Mouse (Mus musculus) midbrain, embryonic 11.5 days (tissue): ENCODE results near the gene Thrb. TPM values are rescaled to one million over a fixed set of nuclear protein-coding genes. Genes with fewer than 3 reads are reported as not detected.

Experiments used
- ATAC-seq: fragments of 200-750 bp; cut with Nextera tagmentation; 2 replicates; pipeline ENCODE4 v1.8.0; 2017; ENCODE audit warnings: moderate TSS enrichment, moderate library complexity; ENCODE audit not compliant: low FRiP score
- DNase-seq: peaks from one replicate; pipeline ENCODE4 v3.0.0; 2015; ENCODE audit warnings: low spot score; ENCODE audit errors: missing footprints
- H3K27ac ChIP-seq: fragments of 300-500 bp; sonication (generic); 2 replicates; pipeline ENCODE4 v1.5.1; 2014; ENCODE audit warnings: low read depth, low read length
- H3K27me3 ChIP-seq: fragments of 300-500 bp; sonication (generic); 2 replicates; pipeline ENCODE4 v1.6.1; 2014; ENCODE audit warnings: mild to moderate bottlenecking, low read length, moderate library complexity, mixed read lengths; ENCODE audit not compliant: control insufficient read depth, insufficient read depth
- H3K36me3 ChIP-seq: fragments of 300-500 bp; sonication (generic); 2 replicates; pipeline ENCODE4 v1.6.1; 2014; ENCODE audit warnings: mild to moderate bottlenecking, low read length, moderate library complexity, mixed read lengths; ENCODE audit not compliant: control insufficient read depth, insufficient read depth
- H3K4me1 ChIP-seq: fragments of 300-500 bp; sonication (generic); 2 replicates; pipeline ENCODE4 v1.6.1; 2014; ENCODE audit warnings: low read length; ENCODE audit not compliant: control insufficient read depth, insufficient read depth
- H3K4me2 ChIP-seq: fragments of 300-500 bp; sonication (generic); 2 replicates; pipeline ENCODE4 v1.6.1; 2014; ENCODE audit warnings: mild to moderate bottlenecking, moderate library complexity
- H3K4me3 ChIP-seq: fragments of 300-500 bp; sonication (generic); 2 replicates; pipeline ENCODE4 v1.5.1; 2014; ENCODE audit warnings: low read depth, low read length
- H3K9ac ChIP-seq: fragments of 300-500 bp; sonication (generic); 2 replicates; pipeline ENCODE4 v1.6.1; 2014; ENCODE audit warnings: low read length
- H3K9me3 ChIP-seq: fragments of 300-500 bp; sonication (generic); 2 replicates; pipeline ENCODE4 v1.6.1; 2016; ENCODE audit warnings: low read length; ENCODE audit not compliant: control insufficient read depth
- WGBS: fragments of 180-500 bp; shearing (Covaris S2); extraction: QIAGEN DNeasy Blood & Tissue Kit; methylation state at CpG from one replicate; pipeline ENCODE4 v1.1.7; 2014; 5-methylcytosine and 5-hydroxymethylcytosine counted together
- polyA plus RNA-seq: library from polyadenylated mRNA; unstranded; fragments of >200 nt; fragmentation: Nextera tagmentation; extraction: Ambion mirVana; gene quantifications from 2 replicates; pipeline ENCODE4 v1.2.1, GENCODE M21; 2014

Thrb gene
- polyA plus RNA-seq = 0.82 and 1.0 TPM in 2 replicates

- Histone ChIP-seq H3K9me3 (no peaks in the 10 kb centered on the region), H3K36me3 (no peaks in the 10 kb centered on the region), H3K4me2 (peak within 1 kb of the TSS; percentile 78), H3K4me3 (peak within 1 kb of the TSS; percentile 60), H3K4me1 (no peaks in the 10 kb centered on the region), H3K27me3 (peaks cover 5% of the 10 kb centered on the region; the same call in 1 of the 2 replicates), H3K9ac (peak within 1 kb of the TSS; percentile 66), H3K27ac (no peak within 1 kb of the TSS)
- no peak for ATAC-seq
- peak; percentile 93 for DNase-seq
- WGBS = 1% methylated on average over 23 of the region's 23 CpGs
Measured at GRCm38 (mm10) chr14:17659686-17660328, at the start of gene Thrb. Gene Thrb, plus strand, starts transcription at chr14:17660261.

- no peaks in the 10 kb centered on the region for H3K36me3 ChIP-seq
- H3K27me3 ChIP-seq = no peaks in the 10 kb centered on the region
- no peak overlapping the region for H3K4me3 ChIP-seq
- no peaks in the 10 kb centered on the region for H3K4me1 ChIP-seq
- WGBS = 78% methylated on average over 3 of the region's 3 CpGs
- no peak overlapping the region for H3K27ac ChIP-seq
- DNase-seq = no peak
- H3K9me3 ChIP-seq = no peaks in the 10 kb centered on the region
- no peak for ATAC-seq
- H3K4me2 ChIP-seq = no peak overlapping the region
- no peak overlapping the region for H3K9ac ChIP-seq
Measured at GRCm38 (mm10) chr14:17621671-17622070, 38.4 kb upstream of the Thrb start.

GRCm38 (mm10) chr14:17623936-17624335 lies 36.1 kb upstream of the Thrb start:
- Histone ChIP-seq H3K4me2 (no peak overlapping the region), H3K36me3 (no peaks in the 10 kb centered on the region), H3K27ac (no peak overlapping the region), H3K4me3 (no peak overlapping the region), H3K27me3 (no peaks in the 10 kb centered on the region), H3K4me1 (no peaks in the 10 kb centered on the region), H3K9me3 (no peaks in the 10 kb centered on the region), H3K9ac (no peak overlapping the region)
- DNase-seq = no peak
- no peak for ATAC-seq
- 69% methylated on average over 2 of the region's 2 CpGs for WGBS

GRCm38 (mm10) chr14:17629215-17629614 lies 30.8 kb upstream of the Thrb start:
- Histone ChIP-seq H3K4me3 (no peak overlapping the region), H3K36me3 (no peaks in the 10 kb centered on the region), H3K4me2 (no peak overlapping the region), H3K27ac (no peak overlapping the region), H3K9ac (no peak overlapping the region), H3K4me1 (no peaks in the 10 kb centered on the region), H3K27me3 (no peaks in the 10 kb centered on the region), H3K9me3 (no peaks in the 10 kb centered on the region)
- 70% methylated on average over 5 of the region's 5 CpGs for WGBS
- DNase-seq (no peak), ATAC-seq (no peak)

- H3K4me2 ChIP-seq = peak overlapping the region; percentile 29
- no peak overlapping the region for H3K27ac ChIP-seq
- no peaks in the 10 kb centered on the region for H3K27me3 ChIP-seq
- peak overlapping the region; percentile 9; the same call in 1 of the 2 replicates for H3K9ac ChIP-seq
- no peaks in the 10 kb centered on the region for H3K9me3 ChIP-seq
- H3K36me3 ChIP-seq = no peaks in the 10 kb centered on the region
- H3K4me3 ChIP-seq = peak overlapping the region; percentile 7; the same call in 1 of the 2 replicates
- H3K4me1 ChIP-seq = no peaks in the 10 kb centered on the region
- WGBS = 9% methylated on average over 19 of the region's 19 CpGs
- DNase-seq (no peak), ATAC-seq (peak; percentile 72)
Measured at GRCm38 (mm10) chr14:17632887-17633522, 27.1 kb upstream of the Thrb start.

- Histone ChIP-seq H3K27me3 (no peaks in the 10 kb centered on the region), H3K9ac (no peak overlapping the region), H3K9me3 (no peaks in the 10 kb centered on the region), H3K27ac (no peak overlapping the region), H3K4me1 (no peaks in the 10 kb centered on the region), H3K4me3 (no peak overlapping the region), H3K4me2 (no peak overlapping the region), H3K36me3 (no peaks in the 10 kb centered on the region)
- ATAC-seq = no peak
- 60% methylated on average over 3 of the region's 3 CpGs for WGBS
- DNase-seq = no peak
Measured at GRCm38 (mm10) chr14:17636971-17637370, 23.1 kb upstream of the Thrb start.

GRCm38 (mm10) chr14:17641770-17642169 lies 18.3 kb upstream of the Thrb start:
- Histone ChIP-seq H3K36me3 (no peaks in the 10 kb centered on the region), H3K9me3 (no peaks in the 10 kb centered on the region), H3K4me1 (no peaks in the 10 kb centered on the region), H3K27me3 (no peaks in the 10 kb centered on the region), H3K4me2 (no peak overlapping the region), H3K27ac (no peak overlapping the region), H3K9ac (no peak overlapping the region), H3K4me3 (no peak overlapping the region)
- ATAC-seq = no peak
- 79% methylated on average over 3 of the region's 3 CpGs for whole genome bisulfite sequencing
- no peak for DNase-seq

- Histone ChIP-seq H3K27ac (no peak overlapping the region), H3K36me3 (no peaks in the 10 kb centered on the region), H3K9me3 (no peaks in the 10 kb centered on the region), H3K27me3 (peaks cover 3% of the 10 kb centered on the region; the same call in 1 of the 2 replicates), H3K4me1 (no peaks in the 10 kb centered on the region), H3K9ac (no peak overlapping the region), H3K4me3 (no peak overlapping the region), H3K4me2 (no peak overlapping the region)
- 61% methylated on average over 5 of the region's 5 CpGs for WGBS
- ATAC-seq (no peak), DNase-seq (no peak)
Measured at GRCm38 (mm10) chr14:17655084-17655483, 5.0 kb upstream of the Thrb start.

GRCm38 (mm10) chr14:17659031-17659430 lies 1.0 kb upstream of the Thrb start:
- DNase-seq = peak; percentile 95
- H3K27me3 ChIP-seq = peaks cover 5% of the 10 kb centered on the region; the same call in 1 of the 2 replicates
- no peak; the same call in 1 of the 2 replicates for ATAC-seq
- no peaks in the 10 kb centered on the region for H3K9me3 ChIP-seq
- H3K4me2 ChIP-seq = peak overlapping the region; percentile 78
- no peak overlapping the region for H3K9ac ChIP-seq
- under 1% methylated on average over 9 of the region's 10 CpGs for WGBS
- no peak overlapping the region for H3K27ac ChIP-seq
- no peaks in the 10 kb centered on the region for H3K4me1 ChIP-seq
- H3K4me3 ChIP-seq = peak overlapping the region; percentile 60
- no peaks in the 10 kb centered on the region for H3K36me3 ChIP-seq
